Mouse (Mus musculus): ENCODE data around the gene Foxo3.

- TF ChIP-seq MYC (IDR thresholded peaks at IDR 0.05; ENCODE audit: low read depth, low read length) (no peak), JUN (IDR thresholded peaks at IDR 0.05; ENCODE audit: insufficient read depth, low read depth, low read length) (no peak), CTCF (conservative IDR thresholded peaks at IDR 0.05 in 1 of 2, IDR thresholded peaks at IDR 0.05 in 1 of 2; ENCODE audit: low read depth in 2 of 2, low read length in 2 of 2) (no peak), EP300 (IDR thresholded peaks at IDR 0.05; ENCODE audit: low read length) (no peak), MAZ (IDR thresholded peaks at IDR 0.05; ENCODE audit: low read depth, low read length) (no peak), KAT2A (IDR thresholded peaks at IDR 0.05; ENCODE audit: insufficient replicate concordance, low read length) (no peak), TBP (conservative IDR thresholded peaks at IDR 0.05; ENCODE audit: low read depth, low read length) (no peak), POLR2A (IDR thresholded peaks at IDR 0.05; ENCODE audit: low read depth, low read length) (no peak), USF2 (conservative IDR thresholded peaks at IDR 0.05; ENCODE audit: low read depth, low read length) (no peak), ZNF384 (IDR thresholded peaks at IDR 0.05; ENCODE audit: low read depth, low read length) (no peak)
Observed at GRCm38 (mm10) chr10:42294392-42294791, 17.8 kb upstream of the Foxo3 start.
